Mouse (Mus musculus): ENCODE measurements around the gene Mob1b.
A peak's percentile ranks its signal among the peaks of the same experiment; 100 is the strongest.

Gene Mob1b

GRCm38 (mm10) chr5:88724030-88724429 lies 3.4 kb downstream of the Mob1b start:
- peak; percentile 99 for TF ChIP-seq GATA4 (IDR thresholded peaks at IDR 0.05; ENCODE audit: insufficient replicate concordance, low read length)

- peak; percentile 89 for TF ChIP-seq GATA4 (IDR thresholded peaks at IDR 0.05; ENCODE audit: insufficient replicate concordance, low read length)
Measured at GRCm38 (mm10) chr5:88727593-88728144, 7.0 kb downstream of the Mob1b start.

GRCm38 (mm10) chr5:88734786-88735185 lies 14.1 kb downstream of the Mob1b start:
- TF ChIP-seq GATA4 (IDR thresholded peaks at IDR 0.05; ENCODE audit: insufficient replicate concordance, low read length), result no peak

GRCm38 (mm10) chr5:88747774-88748173 lies 27.1 kb downstream of the Mob1b start:
- no peak for TF ChIP-seq GATA4 (IDR thresholded peaks at IDR 0.05; ENCODE audit: insufficient replicate concordance, low read length)

GRCm38 (mm10) chr5:88753199-88753598 lies 32.5 kb downstream of the Mob1b start:
- TF ChIP-seq GATA4 (IDR thresholded peaks at IDR 0.05; ENCODE audit: insufficient replicate concordance, low read length), result no peak

- TF ChIP-seq GATA4 (IDR thresholded peaks at IDR 0.05; ENCODE audit: insufficient replicate concordance, low read length), result no peak
Measured at GRCm38 (mm10) chr5:88762611-88763010, 42.0 kb downstream of the Mob1b start.

- no peak for TF ChIP-seq GATA4 (IDR thresholded peaks at IDR 0.05; ENCODE audit: insufficient replicate concordance, low read length)
Measured at GRCm38 (mm10) chr5:88764430-88764986, 43.9 kb downstream of the Mob1b start.

GRCm38 (mm10) chr5:88764987-88765481 lies 44.4 kb downstream of the Mob1b start, which contains the start of gene Dck:
Gene Dck (plus strand): TSS chr5:88764996.
- no peak; the same call in 1 of the 2 replicates for TF ChIP-seq GATA4 (IDR thresholded peaks at IDR 0.05; ENCODE audit: insufficient replicate concordance, low read length)

- no peak for TF ChIP-seq GATA4 (IDR thresholded peaks at IDR 0.05; ENCODE audit: insufficient replicate concordance, low read length)
Measured at GRCm38 (mm10) chr5:88765587-88765986, 44.9 kb downstream of the Mob1b start.

- no peak for TF ChIP-seq GATA4 (IDR thresholded peaks at IDR 0.05; ENCODE audit: insufficient replicate concordance, low read length)
Measured at GRCm38 (mm10) chr5:88766121-88766520, 45.5 kb downstream of the Mob1b start.

GRCm38 (mm10) chr5:88766863-88767262 lies 46.2 kb downstream of the Mob1b start:
- TF ChIP-seq GATA4 (IDR thresholded peaks at IDR 0.05; ENCODE audit: insufficient replicate concordance, low read length), result no peak

GRCm38 (mm10) chr5:88768201-88768600 lies 47.5 kb downstream of the Mob1b start:
- TF ChIP-seq GATA4 (IDR thresholded peaks at IDR 0.05; ENCODE audit: insufficient replicate concordance, low read length), result no peak

- no peak for TF ChIP-seq GATA4 (IDR thresholded peaks at IDR 0.05; ENCODE audit: insufficient replicate concordance, low read length)
Measured at GRCm38 (mm10) chr5:88782072-88782765, 61.6 kb downstream of the Mob1b start.

GRCm38 (mm10) chr5:88785059-88785458 lies 64.4 kb downstream of the Mob1b start:
- TF ChIP-seq GATA4 (IDR thresholded peaks at IDR 0.05; ENCODE audit: insufficient replicate concordance, low read length), result no peak

- no peak for TF ChIP-seq GATA4 (IDR thresholded peaks at IDR 0.05; ENCODE audit: insufficient replicate concordance, low read length)
Measured at GRCm38 (mm10) chr5:88790675-88791074, 70.0 kb downstream of the Mob1b start.
